Mouse (Mus musculus): ENCODE results near the gene Gm21972. TPM values are rescaled to one million over a fixed set of nuclear protein-coding genes. Genes with fewer than 3 reads are reported as not detected.

Gm21972 gene
- polyA plus RNA-seq, 1 experiment, result 1.0 TPM

DNA sequence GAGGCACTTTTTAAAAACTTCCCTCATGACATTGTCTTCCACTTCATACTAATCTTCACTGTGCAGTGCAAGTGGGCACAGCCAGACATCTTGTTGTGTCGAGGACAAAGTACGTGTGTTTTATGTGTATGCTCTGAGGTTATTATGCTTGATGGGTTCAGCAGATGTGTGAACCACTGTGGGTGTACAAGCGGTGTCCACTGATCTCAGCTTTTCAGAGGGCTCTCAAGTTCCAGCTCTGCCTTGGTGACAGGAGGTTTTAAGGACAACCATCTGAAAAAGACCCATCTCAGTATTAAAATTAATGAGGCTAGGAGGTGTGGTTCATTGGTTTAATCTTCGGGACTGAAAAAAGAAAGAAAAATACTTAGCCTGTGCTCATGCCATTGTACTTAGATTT is 13.9 kb upstream of the Gm21972 start:
- H3K27me3 ChIP-seq (ENCODE audit: control insufficient read depth, insufficient read depth, insufficient read length), result no peaks in the 10 kb centered on the region
- H3K79me2 ChIP-seq (ENCODE audit: control insufficient read depth, insufficient read depth), result no peaks in the 10 kb centered on the region
- H3K36me3 ChIP-seq (ENCODE audit: control insufficient read depth, insufficient read depth), result peaks cover 59% of the 10 kb centered on the region
- H3K4me2 ChIP-seq (ENCODE audit: low read depth), result no peak overlapping the region
- TF ChIP-seq CEBPB (IDR thresholded peaks at IDR 0.05; ENCODE audit: insufficient read depth, poor library complexity, severe bottlenecking), result no peak
- TF ChIP-seq E2F4 (IDR thresholded peaks at IDR 0.05; ENCODE audit: insufficient read depth), result no peak
- TF ChIP-seq MYOD1 (IDR thresholded peaks at IDR 0.05; ENCODE audit: control insufficient read depth in 1 of 3, insufficient read length in 2 of 3, low read depth in 2 of 3), result no peak
- no peak for TF ChIP-seq USF1 (IDR thresholded peaks at IDR 0.05; ENCODE audit: low read depth)
- TF ChIP-seq MAX (IDR thresholded peaks at IDR 0.05; ENCODE audit: low read depth), result no peak
- no peak for TF ChIP-seq SRF (IDR thresholded peaks at IDR 0.05; ENCODE audit: control insufficient read depth, insufficient read length, low read depth)
- TF ChIP-seq REST (IDR thresholded peaks at IDR 0.05; ENCODE audit: insufficient read depth, insufficient read length), result no peak
- no peak for TF ChIP-seq TCF3 (IDR thresholded peaks at IDR 0.05; ENCODE audit: insufficient read length, low read depth)
- no peak for TF ChIP-seq POLR2A (IDR thresholded peaks at IDR 0.05; ENCODE audit: insufficient read length, low read depth)
- no peak for TF ChIP-seq TCF12 (IDR thresholded peaks at IDR 0.05; ENCODE audit: insufficient read depth, poor library complexity, severe bottlenecking)
- TF ChIP-seq MYOG (IDR thresholded peaks at IDR 0.05; ENCODE audit: control insufficient read depth in 1 of 3, insufficient read depth in 1 of 3, insufficient read length in 2 of 3, low read depth in 2 of 3), result no peak
- no peak for TF ChIP-seq POLR2AphosphoS2 (IDR thresholded peaks at IDR 0.05; ENCODE audit: insufficient read length, low read depth)
- no peak overlapping the region for H3K4me3 ChIP-seq
- H3ac ChIP-seq (ENCODE audit: control insufficient read depth, insufficient read length), result no peak overlapping the region

DNA sequence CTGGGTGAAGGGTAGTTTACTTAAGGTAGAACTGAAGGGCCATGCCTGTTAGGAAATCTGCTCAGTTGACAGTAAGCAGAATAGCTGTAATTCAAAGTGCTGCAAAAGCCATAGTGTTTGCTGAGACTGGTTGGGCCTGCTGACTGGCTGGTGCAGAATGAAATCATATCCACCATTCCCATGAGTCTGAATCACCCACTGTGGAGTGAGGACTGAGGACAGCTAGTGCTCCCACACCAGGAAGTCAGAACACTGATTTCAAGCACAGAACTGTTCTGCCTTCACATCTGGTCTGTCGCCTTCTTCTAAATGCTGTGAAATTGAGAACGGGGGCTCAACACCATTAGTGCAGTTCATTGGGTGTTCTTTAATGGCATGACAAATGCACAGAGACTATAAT is 7.4 kb upstream of the Gm21972 start:
- Histone ChIP-seq H3K4me3 (no peak overlapping the region), H3K4me2 (ENCODE audit: low read depth) (no peak overlapping the region), H3K27me3 (ENCODE audit: control insufficient read depth, insufficient read depth, insufficient read length) (no peaks in the 10 kb centered on the region), H3K36me3 (ENCODE audit: control insufficient read depth, insufficient read depth) (peaks cover 56% of the 10 kb centered on the region), H3ac (ENCODE audit: control insufficient read depth, insufficient read length) (no peak overlapping the region), H3K79me2 (ENCODE audit: control insufficient read depth, insufficient read depth) (no peaks in the 10 kb centered on the region)
- TF ChIP-seq POLR2AphosphoS2 (IDR thresholded peaks at IDR 0.05; ENCODE audit: insufficient read length, low read depth) (no peak), MYOD1 (IDR thresholded peaks at IDR 0.05; ENCODE audit: control insufficient read depth in 1 of 3, insufficient read length in 2 of 3, low read depth in 2 of 3) (no peak), POLR2A (IDR thresholded peaks at IDR 0.05; ENCODE audit: insufficient read length, low read depth) (no peak), USF1 (IDR thresholded peaks at IDR 0.05; ENCODE audit: low read depth) (no peak), REST (IDR thresholded peaks at IDR 0.05; ENCODE audit: insufficient read depth, insufficient read length) (no peak), MYOG (IDR thresholded peaks at IDR 0.05; ENCODE audit: control insufficient read depth in 1 of 3, insufficient read depth in 1 of 3, insufficient read length in 2 of 3, low read depth in 2 of 3) (no peak), CEBPB (IDR thresholded peaks at IDR 0.05; ENCODE audit: insufficient read depth, poor library complexity, severe bottlenecking) (no peak), E2F4 (IDR thresholded peaks at IDR 0.05; ENCODE audit: insufficient read depth) (no peak), MAX (IDR thresholded peaks at IDR 0.05; ENCODE audit: low read depth) (no peak), TCF3 (IDR thresholded peaks at IDR 0.05; ENCODE audit: insufficient read length, low read depth) (no peak), SRF (IDR thresholded peaks at IDR 0.05; ENCODE audit: control insufficient read depth, insufficient read length, low read depth) (no peak), TCF12 (IDR thresholded peaks at IDR 0.05; ENCODE audit: insufficient read depth, poor library complexity, severe bottlenecking) (no peak)

DNA sequence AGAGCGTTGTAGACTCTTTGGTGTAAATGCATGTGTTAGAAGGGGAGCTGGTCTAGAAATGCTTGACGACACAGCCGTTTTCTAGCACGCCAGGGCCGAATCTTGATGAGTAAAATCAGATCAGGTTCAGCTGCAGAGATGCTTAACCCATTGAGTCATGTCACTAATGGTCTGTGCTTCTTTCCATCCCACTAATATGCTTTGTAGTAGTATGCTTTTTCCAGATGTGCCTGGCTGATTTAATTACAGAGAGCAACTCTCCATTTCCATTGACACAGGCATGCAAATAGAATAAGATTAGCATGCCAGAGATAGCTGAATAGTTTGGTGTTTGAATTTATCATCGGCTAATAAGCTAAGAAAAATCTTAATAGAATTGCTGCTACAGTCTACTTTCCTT is 1.9 kb downstream of the Gm21972 start:
- no peak overlapping the region for H3K4me3 ChIP-seq
- H3K36me3 ChIP-seq (ENCODE audit: control insufficient read depth, insufficient read depth), result peaks cover 54% of the 10 kb centered on the region
- H3K4me2 ChIP-seq (ENCODE audit: low read depth), result no peak overlapping the region
- no peak overlapping the region for H3ac ChIP-seq (ENCODE audit: control insufficient read depth, insufficient read length)
- H3K27me3 ChIP-seq (ENCODE audit: control insufficient read depth, insufficient read depth, insufficient read length), result no peaks in the 10 kb centered on the region
- TF ChIP-seq TCF12 (IDR thresholded peaks at IDR 0.05; ENCODE audit: insufficient read depth, poor library complexity, severe bottlenecking) (no peak), MYOG (IDR thresholded peaks at IDR 0.05; ENCODE audit: control insufficient read depth in 1 of 3, insufficient read depth in 1 of 3, insufficient read length in 2 of 3, low read depth in 2 of 3) (no peak), SRF (IDR thresholded peaks at IDR 0.05; ENCODE audit: control insufficient read depth, insufficient read length, low read depth) (no peak), E2F4 (IDR thresholded peaks at IDR 0.05; ENCODE audit: insufficient read depth) (no peak), POLR2AphosphoS2 (IDR thresholded peaks at IDR 0.05; ENCODE audit: insufficient read length, low read depth) (no peak), USF1 (IDR thresholded peaks at IDR 0.05; ENCODE audit: low read depth) (no peak), CEBPB (IDR thresholded peaks at IDR 0.05; ENCODE audit: insufficient read depth, poor library complexity, severe bottlenecking) (no peak), TCF3 (IDR thresholded peaks at IDR 0.05; ENCODE audit: insufficient read length, low read depth) (no peak), REST (IDR thresholded peaks at IDR 0.05; ENCODE audit: insufficient read depth, insufficient read length) (no peak), MAX (IDR thresholded peaks at IDR 0.05; ENCODE audit: low read depth) (no peak), POLR2A (IDR thresholded peaks at IDR 0.05; ENCODE audit: insufficient read length, low read depth) (no peak), MYOD1 (IDR thresholded peaks at IDR 0.05; ENCODE audit: control insufficient read depth in 1 of 3, insufficient read length in 2 of 3, low read depth in 2 of 3) (no peak)
- H3K79me2 ChIP-seq (ENCODE audit: control insufficient read depth, insufficient read depth), result no peaks in the 10 kb centered on the region

- Histone ChIP-seq H3K36me3 (ENCODE audit: control insufficient read depth, insufficient read depth) (peaks cover 23% of the 10 kb centered on the region), H3K4me3 (no peak overlapping the region), H3K79me2 (ENCODE audit: control insufficient read depth, insufficient read depth) (no peaks in the 10 kb centered on the region), H3K4me2 (ENCODE audit: low read depth) (no peak overlapping the region), H3K27me3 (ENCODE audit: control insufficient read depth, insufficient read depth, insufficient read length) (no peaks in the 10 kb centered on the region), H3ac (ENCODE audit: control insufficient read depth, insufficient read length) (no peak overlapping the region)
- TF ChIP-seq MAX (IDR thresholded peaks at IDR 0.05; ENCODE audit: low read depth) (no peak), MYOG (IDR thresholded peaks at IDR 0.05; ENCODE audit: control insufficient read depth in 1 of 3, insufficient read depth in 1 of 3, insufficient read length in 2 of 3, low read depth in 2 of 3) (no peak), MYOD1 (IDR thresholded peaks at IDR 0.05; ENCODE audit: control insufficient read depth in 1 of 3, insufficient read length in 2 of 3, low read depth in 2 of 3) (no peak), POLR2AphosphoS2 (IDR thresholded peaks at IDR 0.05; ENCODE audit: insufficient read length, low read depth) (no peak), TCF3 (IDR thresholded peaks at IDR 0.05; ENCODE audit: insufficient read length, low read depth) (no peak), USF1 (IDR thresholded peaks at IDR 0.05; ENCODE audit: low read depth) (no peak), POLR2A (IDR thresholded peaks at IDR 0.05; ENCODE audit: insufficient read length, low read depth) (no peak), TCF12 (IDR thresholded peaks at IDR 0.05; ENCODE audit: insufficient read depth, poor library complexity, severe bottlenecking) (no peak), REST (IDR thresholded peaks at IDR 0.05; ENCODE audit: insufficient read depth, insufficient read length) (no peak), SRF (IDR thresholded peaks at IDR 0.05; ENCODE audit: control insufficient read depth, insufficient read length, low read depth) (no peak), CEBPB (IDR thresholded peaks at IDR 0.05; ENCODE audit: insufficient read depth, poor library complexity, severe bottlenecking) (no peak), E2F4 (IDR thresholded peaks at IDR 0.05; ENCODE audit: insufficient read depth) (no peak)
These were observed 7.6 kb downstream of the Gm21972 start for GRCm38 (mm10) chr1:86141081-86141480.
